Mouse (Mus musculus): ENCODE data around the gene Ttc23l. TPM values are rescaled to one million over a fixed set of nuclear protein-coding genes. Genes with fewer than 3 reads are reported as not detected.
"Not testable (repeated sequence)": the region's sequence is repeated elsewhere in the genome, so short reads cannot be mapped to it uniquely, and the experiment has no call there.

Gene Ttc23l
- polyA plus RNA-seq, 1 experiment from 2014 or later = not detected

GRCm38 (mm10) chr15:10500838-10501719 is 57.4 kb downstream of the Ttc23l start:
- H3K4me2 ChIP-seq (replicated peaks; ENCODE audit: low read depth) = no peak overlapping the region
- peak; percentile 87 for TF ChIP-seq CTCF (IDR thresholded peaks at IDR 0.05; ENCODE audit: low read depth)
- no peak overlapping the region for H3K9ac ChIP-seq (ENCODE audit: low read depth, low read length)
- no peak overlapping the region for H3K27ac ChIP-seq (ENCODE audit: low read depth, low read length)
- no peak overlapping the region for H3K4me3 ChIP-seq (ENCODE audit: low read depth, low read length)
- WGBS = 55% methylated on average over 11 of the region's 11 CpGs
- ATAC-seq = no peak
- no peaks in the 10 kb centered on the region for H3K27me3 ChIP-seq (replicated peaks; ENCODE audit: control insufficient read depth, insufficient read depth, low read length)
- no peaks in the 10 kb centered on the region for H3K9me3 ChIP-seq (ENCODE audit: control insufficient read depth)
- no peaks in the 10 kb centered on the region for H3K4me1 ChIP-seq (replicated peaks; ENCODE audit: control insufficient read depth, insufficient read depth, low read length)
- H3K36me3 ChIP-seq (ENCODE audit: control insufficient read depth, insufficient read depth) = 0 out of 2 replicates have a peak, but pooled peaks cover 3% of the 10 kb centered on the region

- no peaks in the 10 kb centered on the region for H3K4me1 ChIP-seq (replicated peaks; ENCODE audit: control insufficient read depth, insufficient read depth, low read length)
- no peaks in the 10 kb centered on the region for H3K9me3 ChIP-seq (ENCODE audit: control insufficient read depth)
- 0 out of 2 replicates have a peak, but pooled peaks cover 6% of the 10 kb centered on the region for H3K36me3 ChIP-seq (ENCODE audit: control insufficient read depth, insufficient read depth)
- 76% methylated on average over 5 of the region's 5 CpGs for WGBS
- no peak overlapping the region for H3K4me2 ChIP-seq (replicated peaks; ENCODE audit: low read depth)
- no peak overlapping the region for H3K4me3 ChIP-seq (ENCODE audit: low read depth, low read length)
- H3K27ac ChIP-seq (ENCODE audit: low read depth, low read length) = no peak overlapping the region
- ATAC-seq = no peak
- no peak for TF ChIP-seq CTCF (IDR thresholded peaks at IDR 0.05; ENCODE audit: low read depth)
- no peaks in the 10 kb centered on the region for H3K27me3 ChIP-seq (replicated peaks; ENCODE audit: control insufficient read depth, insufficient read depth, low read length)
- no peak overlapping the region for H3K9ac ChIP-seq (ENCODE audit: low read depth, low read length)
Measured at GRCm38 (mm10) chr15:10500035-10500434, 58.4 kb downstream of the Ttc23l start.

GRCm38 (mm10) chr15:10499593-10499992 is 58.9 kb downstream of the Ttc23l start:
- ATAC-seq = no peak
- Histone ChIP-seq H3K27me3 (replicated peaks; ENCODE audit: control insufficient read depth, insufficient read depth, low read length) (no peaks in the 10 kb centered on the region), H3K9ac (ENCODE audit: low read depth, low read length) (no peak overlapping the region), H3K4me3 (ENCODE audit: low read depth, low read length) (no peak overlapping the region), H3K9me3 (ENCODE audit: control insufficient read depth) (no peaks in the 10 kb centered on the region), H3K36me3 (ENCODE audit: control insufficient read depth, insufficient read depth) (0 out of 2 replicates have a peak, but pooled peaks cover 6% of the 10 kb centered on the region), H3K4me2 (replicated peaks; ENCODE audit: low read depth) (no peak overlapping the region), H3K4me1 (replicated peaks; ENCODE audit: control insufficient read depth, insufficient read depth, low read length) (no peaks in the 10 kb centered on the region), H3K27ac (ENCODE audit: low read depth, low read length) (no peak overlapping the region)
- WGBS = 75% methylated on average over 5 of the region's 5 CpGs
- no peak for TF ChIP-seq CTCF (IDR thresholded peaks at IDR 0.05; ENCODE audit: low read depth)

- not testable (repeated sequence) for H3K27me3 ChIP-seq (replicated peaks; ENCODE audit: control insufficient read depth, insufficient read depth, low read length); H3K9me3 ChIP-seq (ENCODE audit: control insufficient read depth); H3K4me2 ChIP-seq (replicated peaks; ENCODE audit: low read depth); H3K9ac ChIP-seq (ENCODE audit: low read depth, low read length); H3K4me1 ChIP-seq (replicated peaks; ENCODE audit: control insufficient read depth, insufficient read depth, low read length); H3K27ac ChIP-seq (ENCODE audit: low read depth, low read length); H3K4me3 ChIP-seq (ENCODE audit: low read depth, low read length); ATAC-seq
- H3K36me3 ChIP-seq (ENCODE audit: control insufficient read depth, insufficient read depth) = peaks cover 19% of the 10 kb centered on the region
- 95% methylated on average over 1 of the region's 1 CpGs for WGBS
Measured at GRCm38 (mm10) chr15:10496696-10497095, 61.8 kb downstream of the Ttc23l start.

- no peaks in the 10 kb centered on the region for H3K9me3 ChIP-seq (ENCODE audit: control insufficient read depth)
- no peak overlapping the region for H3K4me3 ChIP-seq (ENCODE audit: low read depth, low read length)
- WGBS = 90% methylated on average over 11 of the region's 11 CpGs
- H3K9ac ChIP-seq (ENCODE audit: low read depth, low read length) = no peak overlapping the region
- H3K27me3 ChIP-seq (replicated peaks; ENCODE audit: control insufficient read depth, insufficient read depth, low read length) = no peaks in the 10 kb centered on the region
- no peak overlapping the region for H3K4me2 ChIP-seq (replicated peaks; ENCODE audit: low read depth)
- TF ChIP-seq CTCF (IDR thresholded peaks at IDR 0.05; ENCODE audit: low read depth) = no peak
- no peak overlapping the region for H3K27ac ChIP-seq (ENCODE audit: low read depth, low read length)
- no peak for ATAC-seq
- no peaks in the 10 kb centered on the region for H3K4me1 ChIP-seq (replicated peaks; ENCODE audit: control insufficient read depth, insufficient read depth, low read length)
- peaks cover 22% of the 10 kb centered on the region for H3K36me3 ChIP-seq (ENCODE audit: control insufficient read depth, insufficient read depth)
Measured at GRCm38 (mm10) chr15:10495944-10496343, 62.5 kb downstream of the Ttc23l start.

- Histone ChIP-seq H3K4me3 (ENCODE audit: low read depth, low read length) (no peak overlapping the region), H3K36me3 (ENCODE audit: control insufficient read depth, insufficient read depth) (peaks cover 18% of the 10 kb centered on the region), H3K4me2 (replicated peaks; ENCODE audit: low read depth) (no peak overlapping the region), H3K4me1 (replicated peaks; ENCODE audit: control insufficient read depth, insufficient read depth, low read length) (no peaks in the 10 kb centered on the region), H3K27ac (ENCODE audit: low read depth, low read length) (no peak overlapping the region), H3K27me3 (replicated peaks; ENCODE audit: control insufficient read depth, insufficient read depth, low read length) (no peaks in the 10 kb centered on the region), H3K9me3 (ENCODE audit: control insufficient read depth) (no peaks in the 10 kb centered on the region), H3K9ac (ENCODE audit: low read depth, low read length) (no peak overlapping the region)
- no peak for ATAC-seq
- WGBS = 98% methylated on average over 5 of the region's 5 CpGs
- no peak for TF ChIP-seq CTCF (IDR thresholded peaks at IDR 0.05; ENCODE audit: low read depth)
Measured at GRCm38 (mm10) chr15:10490101-10490500, 68.4 kb downstream of the Ttc23l start.

Data from intestine, postnatal 0 days (tissue).